Mouse (Mus musculus) bone marrow, adult 2 months (tissue): ENCODE measurements at regions not wholly inside any gene's neighbourhood (a gene's known extent, or its start where the extent isn't known, plus 50 kb on each side); places are given as distances from the start of the nearest gene placed in this dataset.

Source experiments
- CTCF ChIP-seq: fragments of 200-500 bp; IDR thresholded peaks from 2 replicates; pipeline ENCODE4 v1.5.1; 2011; ENCODE audit warnings: low read length, control low read depth; ENCODE audit not compliant: control insufficient read depth, insufficient read depth
- POLR2A ChIP-seq: fragments of 200-500 bp; IDR thresholded peaks from 2 replicates; pipeline ENCODE4 v1.6.1; 2011; ENCODE audit warnings: low read depth, mild to moderate bottlenecking, control low read depth, low read length, borderline replicate concordance; ENCODE audit not compliant: control insufficient read depth

GRCm38 (mm10) chr13:110601352-110601751, 206.5 kb downstream of the Plk2 start:
- no peak for TF ChIP-seq CTCF
- TF ChIP-seq POLR2A: no peak
